Mouse (Mus musculus) testis, adult 2 months (tissue): Measurements from ENCODE around the gene Rad18.

Experiments
- CTCF ChIP-seq: fragments of 200-500 bp; IDR thresholded peaks from 2 replicates; pipeline ENCODE4 v1.5.1; 2012; ENCODE audit warnings: low read depth, mild to moderate bottlenecking, inconsistent platforms, low read length, moderate library complexity; ENCODE audit not compliant: control insufficient read depth, insufficient read depth, insufficient replicate concordance
- POLR2A ChIP-seq: fragments of 200-500 bp; IDR thresholded peaks from 2 replicates; pipeline ENCODE4 v1.6.1; 2012; ENCODE audit warnings: low read depth, mild to moderate bottlenecking, inconsistent platforms, low read length, moderate library complexity; ENCODE audit not compliant: control insufficient read depth

DNA sequence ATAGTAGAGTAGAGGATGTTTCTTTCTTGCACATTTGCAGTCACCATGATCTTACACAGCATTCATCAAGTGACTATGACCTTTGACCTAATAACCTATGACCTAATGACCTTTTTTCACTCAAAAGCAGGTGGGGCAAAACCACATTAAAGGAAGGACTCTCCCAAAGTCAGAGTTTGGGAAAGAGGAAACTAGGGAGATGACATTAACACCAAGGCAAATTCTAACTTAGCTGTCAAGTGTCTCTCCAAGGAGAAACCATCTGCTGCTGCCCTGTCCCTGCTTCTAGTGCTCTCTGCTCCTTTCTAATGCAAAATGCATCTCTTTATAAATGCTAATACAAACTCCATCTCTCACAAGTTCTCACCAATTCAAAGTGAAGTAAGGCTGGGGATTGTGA is 92.6 kb downstream of the Rad18 start:
- no peak for TF ChIP-seq CTCF
- no peak for TF ChIP-seq POLR2A
